Mouse (Mus musculus): Measurements from ENCODE around the gene Slc47a2. TPM values are rescaled to one million over a fixed set of nuclear protein-coding genes. Genes with fewer than 3 reads are reported as not detected.

The Slc47a2 gene
- 0.17 and 0.22 TPM in 2 replicates for polyA plus RNA-seq (2015; fragmentation: Nextera tagmentation; extraction: Ambion mirVana)

DNA sequence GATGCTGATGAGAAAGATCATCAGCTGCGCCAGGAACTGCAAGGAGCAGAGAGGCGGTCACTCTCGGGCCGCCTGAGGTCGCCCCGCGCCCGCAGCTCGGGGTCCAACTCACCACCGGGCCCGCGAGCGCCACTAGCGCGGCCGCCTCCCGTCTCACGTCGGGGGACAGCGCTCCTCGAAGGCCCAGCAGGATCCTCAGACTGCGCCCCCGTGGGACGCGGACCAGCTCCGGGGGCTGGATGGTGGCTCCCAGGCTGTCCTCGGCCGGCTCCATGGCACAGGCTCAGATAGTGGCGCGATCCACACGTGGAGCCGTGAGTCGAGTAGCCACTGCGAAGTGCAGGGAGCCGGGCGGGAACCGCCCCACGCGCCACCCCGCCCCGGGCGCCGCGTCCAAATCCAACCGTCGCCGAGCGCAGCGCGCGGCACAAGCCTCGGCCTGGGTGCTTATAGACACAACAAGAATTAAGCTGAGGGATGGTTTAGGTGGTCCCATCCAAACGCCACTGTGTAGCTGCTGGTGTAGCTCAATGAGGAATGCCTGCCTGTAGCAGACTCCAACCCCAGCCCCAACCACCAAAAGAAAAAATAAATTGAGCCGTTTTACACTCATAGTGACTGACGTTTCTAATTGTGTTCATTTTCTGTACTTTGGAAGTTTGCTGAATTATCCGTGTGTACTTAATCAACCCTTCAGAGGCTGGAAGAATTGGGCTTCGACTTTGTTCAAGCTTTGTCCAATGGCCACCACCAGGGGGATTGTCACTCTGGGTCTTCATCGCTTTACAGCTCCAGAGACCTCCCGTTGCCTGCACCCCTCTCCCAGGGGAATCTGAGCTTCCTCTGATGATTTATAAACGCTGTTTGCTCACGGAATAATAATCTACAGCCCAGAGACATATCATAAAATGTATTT lies at the start of gene Slc47a2:
Slc47a2 (minus strand) TSS at position 356 of the 916 bp plus-strand sequence.
- Histone ChIP-seq H3K27me3 (ENCODE audit: insufficient read depth, low read length) (0 out of 2 replicates have a peak, but pooled peaks cover 6% of the 10 kb centered on the region), H3K27ac (no peak within 1 kb of the TSS), H3K9ac (ENCODE audit: low read depth, low read length) (peak within 1 kb of the TSS; percentile 41; the same call in 1 of the 2 replicates), H3K4me3 (replicated peaks; ENCODE audit: low read depth, low read length) (peak within 1 kb of the TSS; percentile 31), H3K36me3 (ENCODE audit: insufficient read depth, low read length) (no peaks in the 10 kb centered on the region), H3K9me3 (replicated peaks; ENCODE audit: low read length) (no peaks in the 10 kb centered on the region), H3K4me2 (ENCODE audit: low read length) (peak within 1 kb of the TSS; percentile 68), H3K4me1 (replicated peaks; ENCODE audit: insufficient read depth, low read length) (peaks cover 11% of the 10 kb centered on the region; the same call in 1 of the 2 replicates)
- WGBS = 3% methylated on average over 61 of the region's 61 CpGs
- DNase-seq (ENCODE audit: low spot score) = peak; percentile 68
- ATAC-seq (replicated peaks; ENCODE audit: low FRiP score, low read depth) = peak; percentile 60
- peak; percentile 72 for TF ChIP-seq CTCF (IDR thresholded peaks at IDR 0.05; ENCODE audit: low read depth)

DNA sequence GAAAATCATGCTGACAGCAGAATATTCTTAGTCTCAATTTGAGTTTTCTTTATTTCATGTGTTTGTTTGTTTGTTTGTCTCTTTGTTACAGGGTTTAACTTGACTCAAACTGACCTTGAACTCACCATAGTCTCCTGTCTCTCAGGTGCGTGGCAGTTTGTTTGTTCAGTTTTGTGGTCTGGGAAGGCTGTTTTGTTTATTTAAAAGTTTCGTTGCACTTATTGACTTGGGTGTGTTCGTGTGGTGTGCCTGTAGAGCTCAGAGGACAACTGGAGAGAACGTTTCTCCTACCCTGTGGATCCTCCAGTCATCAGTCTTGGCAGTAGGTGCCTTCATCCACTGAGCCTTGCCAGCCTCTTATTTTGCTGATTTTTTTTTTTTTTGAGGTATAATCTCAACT lies 46.3 kb upstream of the Slc47a2 start:
- no peak for DNase-seq (ENCODE audit: low spot score)
- no peaks in the 10 kb centered on the region for H3K27me3 ChIP-seq (ENCODE audit: insufficient read depth, low read length)
- H3K27ac ChIP-seq = no peak overlapping the region
- no peaks in the 10 kb centered on the region for H3K9me3 ChIP-seq (replicated peaks; ENCODE audit: low read length)
- no peak for TF ChIP-seq CTCF (IDR thresholded peaks at IDR 0.05; ENCODE audit: low read depth)
- no peak for ATAC-seq (replicated peaks; ENCODE audit: low FRiP score, low read depth)
- 78% methylated on average over 4 of the region's 4 CpGs for WGBS
- no peaks in the 10 kb centered on the region for H3K4me1 ChIP-seq (replicated peaks; ENCODE audit: insufficient read depth, low read length)
- H3K36me3 ChIP-seq (ENCODE audit: insufficient read depth, low read length) = no peaks in the 10 kb centered on the region
- no peak overlapping the region for H3K4me3 ChIP-seq (replicated peaks; ENCODE audit: low read depth, low read length)
- no peak overlapping the region for H3K4me2 ChIP-seq (ENCODE audit: low read length)
- H3K9ac ChIP-seq (ENCODE audit: low read depth, low read length) = no peak overlapping the region

- no peaks in the 10 kb centered on the region for H3K4me1 ChIP-seq (replicated peaks; ENCODE audit: insufficient read depth, low read length)
- 63% methylated on average over 6 of the region's 6 CpGs for WGBS
- H3K4me3 ChIP-seq (replicated peaks; ENCODE audit: low read depth, low read length) = no peak overlapping the region
- H3K27ac ChIP-seq = no peak overlapping the region
- ATAC-seq (replicated peaks; ENCODE audit: low FRiP score, low read depth) (no peak), DNase-seq (ENCODE audit: low spot score) (peak; percentile 62)
- peak; percentile 76 for TF ChIP-seq CTCF (IDR thresholded peaks at IDR 0.05; ENCODE audit: low read depth)
- H3K9me3 ChIP-seq (replicated peaks; ENCODE audit: low read length) = no peaks in the 10 kb centered on the region
- H3K27me3 ChIP-seq (ENCODE audit: insufficient read depth, low read length) = no peaks in the 10 kb centered on the region
- no peak overlapping the region for H3K9ac ChIP-seq (ENCODE audit: low read depth, low read length)
- H3K36me3 ChIP-seq (ENCODE audit: insufficient read depth, low read length) = no peaks in the 10 kb centered on the region
- H3K4me2 ChIP-seq (ENCODE audit: low read length) = no peak overlapping the region
Measured at GRCm38 (mm10) chr11:61388012-61388411, 45.4 kb upstream of the Slc47a2 start.

GRCm38 (mm10) chr11:61387233-61387632 lies 44.6 kb upstream of the Slc47a2 start:
- DNase-seq (ENCODE audit: low spot score) (no peak), ATAC-seq (replicated peaks; ENCODE audit: low FRiP score, low read depth) (no peak)
- H3K36me3 ChIP-seq (ENCODE audit: insufficient read depth, low read length) = no peaks in the 10 kb centered on the region
- no peak for TF ChIP-seq CTCF (IDR thresholded peaks at IDR 0.05; ENCODE audit: low read depth)
- no peaks in the 10 kb centered on the region for H3K9me3 ChIP-seq (replicated peaks; ENCODE audit: low read length)
- H3K9ac ChIP-seq (ENCODE audit: low read depth, low read length) = no peak overlapping the region
- no peak overlapping the region for H3K27ac ChIP-seq
- H3K27me3 ChIP-seq (ENCODE audit: insufficient read depth, low read length) = no peaks in the 10 kb centered on the region
- H3K4me1 ChIP-seq (replicated peaks; ENCODE audit: insufficient read depth, low read length) = no peaks in the 10 kb centered on the region
- 67% methylated on average over 6 of the region's 6 CpGs for WGBS
- no peak overlapping the region for H3K4me2 ChIP-seq (ENCODE audit: low read length)
- H3K4me3 ChIP-seq (replicated peaks; ENCODE audit: low read depth, low read length) = no peak overlapping the region

- no peaks in the 10 kb centered on the region for H3K36me3 ChIP-seq (ENCODE audit: insufficient read depth, low read length)
- ATAC-seq (replicated peaks; ENCODE audit: low FRiP score, low read depth) (no peak), DNase-seq (ENCODE audit: low spot score) (no peak)
- H3K4me2 ChIP-seq (ENCODE audit: low read length) = no peak overlapping the region
- no peak overlapping the region for H3K27ac ChIP-seq
- H3K4me1 ChIP-seq (replicated peaks; ENCODE audit: insufficient read depth, low read length) = no peaks in the 10 kb centered on the region
- no peak overlapping the region for H3K4me3 ChIP-seq (replicated peaks; ENCODE audit: low read depth, low read length)
- H3K27me3 ChIP-seq (ENCODE audit: insufficient read depth, low read length) = no peaks in the 10 kb centered on the region
- H3K9ac ChIP-seq (ENCODE audit: low read depth, low read length) = no peak overlapping the region
- 71% methylated on average over 4 of the region's 4 CpGs for WGBS
- TF ChIP-seq CTCF (IDR thresholded peaks at IDR 0.05; ENCODE audit: low read depth) = no peak
- no peaks in the 10 kb centered on the region for H3K9me3 ChIP-seq (replicated peaks; ENCODE audit: low read length)
Measured at GRCm38 (mm10) chr11:61385725-61386124, 43.1 kb upstream of the Slc47a2 start.

DNA sequence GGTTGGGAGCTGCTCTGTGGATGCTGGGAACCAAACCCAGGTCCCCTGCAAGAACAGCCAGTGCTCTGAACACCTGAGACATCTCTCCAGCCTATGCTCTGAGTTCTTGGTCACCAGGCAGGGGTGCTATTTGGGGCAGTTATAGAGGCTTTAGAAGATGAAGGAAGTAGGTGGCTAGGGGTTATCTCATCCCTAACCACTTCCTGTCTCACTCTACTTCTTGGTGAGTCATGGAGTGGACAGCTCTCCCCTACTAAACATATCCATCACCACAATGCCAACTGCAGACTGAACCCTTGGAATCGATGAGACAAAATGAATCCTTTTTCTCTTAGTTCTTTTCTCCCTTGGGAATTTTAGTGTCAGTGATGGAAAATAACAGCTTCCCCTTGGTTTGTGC lies 38.6 kb upstream of the Slc47a2 start:
- Histone ChIP-seq H3K36me3 (ENCODE audit: insufficient read depth, low read length) (no peaks in the 10 kb centered on the region), H3K9me3 (replicated peaks; ENCODE audit: low read length) (no peaks in the 10 kb centered on the region), H3K27me3 (ENCODE audit: insufficient read depth, low read length) (peaks cover 11% of the 10 kb centered on the region), H3K9ac (ENCODE audit: low read depth, low read length) (no peak overlapping the region), H3K4me2 (ENCODE audit: low read length) (no peak overlapping the region), H3K4me1 (replicated peaks; ENCODE audit: insufficient read depth, low read length) (0 out of 2 replicates have a peak, but pooled peaks cover 5% of the 10 kb centered on the region), H3K27ac (no peak overlapping the region), H3K4me3 (replicated peaks; ENCODE audit: low read depth, low read length) (no peak overlapping the region)
- DNase-seq (ENCODE audit: low spot score) = no peak
- no peak for ATAC-seq (replicated peaks; ENCODE audit: low FRiP score, low read depth)
- no peak for TF ChIP-seq CTCF (IDR thresholded peaks at IDR 0.05; ENCODE audit: low read depth)
- WGBS = 81% methylated on average over 1 of the region's 1 CpGs
